Mouse (Mus musculus): ENCODE data around the gene Caln1. TPM values are rescaled to one million over a fixed set of nuclear protein-coding genes. Genes with fewer than 3 reads are reported as not detected.

The Caln1 gene
- 0.38 and 0.49 TPM in 2 replicates for polyA plus RNA-seq (2014; fragmentation: Nextera tagmentation; extraction: Ambion mirVana)

DNA sequence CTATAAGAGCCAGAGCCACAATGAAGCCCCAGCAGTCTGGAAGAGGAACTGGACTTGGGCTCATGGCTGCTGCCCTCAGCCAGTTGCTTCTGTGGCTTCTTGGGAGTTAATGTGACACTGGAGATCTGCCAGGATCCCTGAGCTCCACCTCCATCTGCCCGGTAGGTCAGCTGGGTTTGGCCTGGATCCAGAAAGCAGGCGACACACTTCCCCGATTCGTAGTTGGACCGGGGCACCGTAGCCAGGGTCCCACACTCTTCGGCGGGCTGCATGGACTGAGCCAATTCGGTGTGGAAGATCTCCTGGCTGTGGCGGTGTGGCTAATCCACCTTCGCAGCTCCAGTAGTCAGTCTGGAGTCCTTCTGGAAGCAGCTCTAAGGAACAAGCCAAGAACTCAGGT lies at the start of gene Caln1:
Gene Caln1, plus strand, starts transcription at position 219 of the 400 bp plus-strand sequence.
- Histone ChIP-seq H3K9ac (replicated peaks; ENCODE audit: low read length) (no peak within 1 kb of the TSS), H3K9me3 (replicated peaks; ENCODE audit: control insufficient read depth, low read length) (no peaks in the 10 kb centered on the region), H3K27me3 (ENCODE audit: control insufficient read depth, insufficient read depth, low read length) (no peaks in the 10 kb centered on the region), H3K27ac (replicated peaks; ENCODE audit: low read depth, low read length) (no peak within 1 kb of the TSS), H3K4me1 (ENCODE audit: control insufficient read depth, insufficient read depth, low read length) (no peaks in the 10 kb centered on the region), H3K4me2 (ENCODE audit: low read depth, low read length) (no peak within 1 kb of the TSS), H3K36me3 (replicated peaks; ENCODE audit: control insufficient read depth, insufficient read depth, low read depth, low read length) (no peaks in the 10 kb centered on the region), H3K4me3 (ENCODE audit: low read depth, low read length) (no peak within 1 kb of the TSS)
- ATAC-seq (replicated peaks; ENCODE audit: insufficient number of reproducible peaks, low FRiP score, low TSS enrichment, low read depth) = no peak
- 86% methylated on average over 11 of the region's 11 CpGs for WGBS
- DNase-seq (ENCODE audit: low spot score) = no peak

DNA sequence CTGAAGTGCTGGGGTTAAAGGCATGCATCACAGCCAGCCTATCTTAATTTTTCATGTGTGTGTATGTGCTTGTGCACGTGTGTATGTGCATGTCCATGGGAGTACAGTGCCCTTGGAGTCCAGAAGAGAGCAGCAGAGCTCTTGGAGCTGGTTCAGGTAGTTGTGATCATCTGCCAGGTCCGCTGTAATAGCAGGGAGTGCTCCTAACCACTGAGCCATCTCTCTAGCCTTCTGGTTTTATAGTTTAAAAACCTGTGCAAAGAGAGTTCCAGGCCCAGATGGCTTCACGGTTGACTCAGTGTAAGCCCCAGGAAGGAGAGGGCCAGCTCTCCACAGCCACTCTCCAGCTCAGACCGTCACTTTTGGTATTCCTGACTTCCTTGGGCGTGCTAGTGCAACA lies 49.5 kb upstream of the Caln1 start:
- Histone ChIP-seq H3K4me1 (ENCODE audit: control insufficient read depth, insufficient read depth, low read length) (no peaks in the 10 kb centered on the region), H3K4me2 (ENCODE audit: low read depth, low read length) (no peak overlapping the region), H3K27ac (replicated peaks; ENCODE audit: low read depth, low read length) (no peak overlapping the region), H3K27me3 (ENCODE audit: control insufficient read depth, insufficient read depth, low read length) (no peaks in the 10 kb centered on the region), H3K9ac (replicated peaks; ENCODE audit: low read length) (no peak overlapping the region), H3K36me3 (replicated peaks; ENCODE audit: control insufficient read depth, insufficient read depth, low read depth, low read length) (no peaks in the 10 kb centered on the region), H3K9me3 (replicated peaks; ENCODE audit: control insufficient read depth, low read length) (no peaks in the 10 kb centered on the region; the same call in 1 of the 2 replicates), H3K4me3 (ENCODE audit: low read depth, low read length) (no peak overlapping the region)
- DNase-seq (ENCODE audit: low spot score) (no peak), ATAC-seq (replicated peaks; ENCODE audit: insufficient number of reproducible peaks, low FRiP score, low TSS enrichment, low read depth) (no peak)
- 87% methylated on average over 5 of the region's 5 CpGs for WGBS

DNA sequence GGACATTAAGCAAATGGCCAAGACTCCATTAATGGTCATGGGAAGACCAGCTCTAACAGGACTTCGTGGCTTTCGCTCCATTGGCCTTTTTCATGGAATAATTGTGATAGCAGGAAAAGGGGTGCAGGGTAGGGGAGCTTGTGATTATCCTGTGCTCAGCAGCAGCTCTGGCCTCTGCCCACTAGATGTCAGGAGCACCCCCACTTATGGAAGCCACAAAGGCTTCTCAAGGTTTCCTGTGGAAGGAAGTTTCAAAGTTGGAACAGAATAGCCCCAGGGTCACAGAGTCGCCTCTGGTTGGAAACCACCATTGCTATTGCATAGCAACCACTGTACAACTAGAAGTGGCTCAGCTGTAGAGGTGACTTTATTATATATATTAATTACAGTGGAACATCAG lies 48.8 kb upstream of the Caln1 start:
- Histone ChIP-seq H3K27me3 (ENCODE audit: control insufficient read depth, insufficient read depth, low read length) (no peaks in the 10 kb centered on the region), H3K4me1 (ENCODE audit: control insufficient read depth, insufficient read depth, low read length) (no peaks in the 10 kb centered on the region), H3K9ac (replicated peaks; ENCODE audit: low read length) (no peak overlapping the region), H3K4me3 (ENCODE audit: low read depth, low read length) (no peak overlapping the region), H3K4me2 (ENCODE audit: low read depth, low read length) (no peak overlapping the region), H3K9me3 (replicated peaks; ENCODE audit: control insufficient read depth, low read length) (no peaks in the 10 kb centered on the region; the same call in 1 of the 2 replicates), H3K36me3 (replicated peaks; ENCODE audit: control insufficient read depth, insufficient read depth, low read depth, low read length) (no peaks in the 10 kb centered on the region), H3K27ac (replicated peaks; ENCODE audit: low read depth, low read length) (no peak overlapping the region)
- 74% methylated on average over 3 of the region's 3 CpGs for WGBS
- DNase-seq (ENCODE audit: low spot score) (peak; percentile 50), ATAC-seq (replicated peaks; ENCODE audit: insufficient number of reproducible peaks, low FRiP score, low TSS enrichment, low read depth) (no peak)

DNA sequence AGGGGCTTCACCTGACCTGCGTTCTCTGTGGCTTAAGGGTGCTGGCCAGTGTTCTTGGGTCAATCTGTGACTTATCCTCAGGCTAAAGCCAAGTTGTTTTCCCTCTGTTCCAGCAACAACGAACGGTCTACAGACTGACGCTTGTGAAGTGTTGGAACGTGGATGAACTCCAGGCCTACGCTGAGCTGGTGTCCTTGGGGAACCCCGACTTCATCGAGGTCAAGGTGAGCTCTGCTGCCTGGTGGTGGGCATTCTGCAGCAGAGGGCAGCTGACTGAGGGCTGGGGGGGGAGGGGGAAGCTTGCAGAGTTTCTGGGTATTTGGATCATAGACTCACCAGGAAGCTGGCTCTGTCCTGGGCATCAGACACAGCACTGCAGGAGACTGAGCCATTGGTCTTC lies 43.8 kb upstream of the Caln1 start:
- no peaks in the 10 kb centered on the region; the same call in 1 of the 2 replicates for H3K9me3 ChIP-seq (replicated peaks; ENCODE audit: control insufficient read depth, low read length)
- no peaks in the 10 kb centered on the region for H3K4me1 ChIP-seq (ENCODE audit: control insufficient read depth, insufficient read depth, low read length)
- WGBS = 92% methylated on average over 8 of the region's 8 CpGs
- no peaks in the 10 kb centered on the region for H3K27me3 ChIP-seq (ENCODE audit: control insufficient read depth, insufficient read depth, low read length)
- H3K27ac ChIP-seq (replicated peaks; ENCODE audit: low read depth, low read length) = no peak overlapping the region
- ATAC-seq (replicated peaks; ENCODE audit: insufficient number of reproducible peaks, low FRiP score, low TSS enrichment, low read depth) (no peak), DNase-seq (ENCODE audit: low spot score) (no peak)
- no peak overlapping the region for H3K4me3 ChIP-seq (ENCODE audit: low read depth, low read length)
- H3K4me2 ChIP-seq (ENCODE audit: low read depth, low read length) = no peak overlapping the region
- no peak overlapping the region for H3K9ac ChIP-seq (replicated peaks; ENCODE audit: low read length)
- no peaks in the 10 kb centered on the region for H3K36me3 ChIP-seq (replicated peaks; ENCODE audit: control insufficient read depth, insufficient read depth, low read depth, low read length)

DNA sequence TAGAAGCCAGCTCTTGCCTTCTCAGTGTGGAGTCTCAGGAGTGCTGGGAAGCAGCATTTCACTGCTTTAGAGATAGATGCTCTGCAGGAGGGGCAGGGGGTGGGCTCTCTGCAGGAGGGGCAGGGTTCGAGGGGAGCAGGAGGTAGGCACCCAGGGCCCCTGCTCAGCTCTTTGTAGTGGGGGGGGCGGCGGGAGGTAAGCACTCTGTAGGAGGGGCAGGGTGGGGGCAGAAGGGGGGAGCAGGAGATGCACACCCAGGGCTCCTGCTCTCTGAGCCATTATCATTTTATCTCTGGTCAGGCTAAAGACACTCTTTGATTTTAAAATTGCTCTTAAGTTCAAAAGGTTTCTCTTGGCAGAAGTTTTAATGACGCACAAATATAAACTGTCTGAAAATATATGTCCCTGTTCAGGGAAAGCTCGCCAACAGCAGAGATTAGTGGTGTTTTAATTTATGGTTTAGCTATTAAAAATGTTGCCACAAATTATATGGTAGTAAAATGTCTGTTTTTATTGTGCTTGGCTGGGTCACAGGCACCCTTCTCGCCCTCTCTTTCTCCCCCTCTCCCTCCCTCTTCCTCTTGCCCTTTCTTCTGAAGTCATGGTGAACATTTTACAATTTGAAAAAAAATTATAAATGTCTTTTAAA lies 41.5 kb upstream of the Caln1 start:
- no peaks in the 10 kb centered on the region for H3K36me3 ChIP-seq (replicated peaks; ENCODE audit: control insufficient read depth, insufficient read depth, low read depth, low read length)
- WGBS = 83% methylated on average over 6 of the region's 6 CpGs
- H3K4me2 ChIP-seq (ENCODE audit: low read depth, low read length) = no peak overlapping the region
- H3K27me3 ChIP-seq (ENCODE audit: control insufficient read depth, insufficient read depth, low read length) = no peaks in the 10 kb centered on the region
- ATAC-seq (replicated peaks; ENCODE audit: insufficient number of reproducible peaks, low FRiP score, low TSS enrichment, low read depth) (no peak), DNase-seq (ENCODE audit: low spot score) (no peak)
- no peak overlapping the region for H3K27ac ChIP-seq (replicated peaks; ENCODE audit: low read depth, low read length)
- H3K4me3 ChIP-seq (ENCODE audit: low read depth, low read length) = no peak overlapping the region
- no peak overlapping the region for H3K9ac ChIP-seq (replicated peaks; ENCODE audit: low read length)
- H3K4me1 ChIP-seq (ENCODE audit: control insufficient read depth, insufficient read depth, low read length) = no peaks in the 10 kb centered on the region
- H3K9me3 ChIP-seq (replicated peaks; ENCODE audit: control insufficient read depth, low read length) = no peaks in the 10 kb centered on the region; the same call in 1 of the 2 replicates

DNA sequence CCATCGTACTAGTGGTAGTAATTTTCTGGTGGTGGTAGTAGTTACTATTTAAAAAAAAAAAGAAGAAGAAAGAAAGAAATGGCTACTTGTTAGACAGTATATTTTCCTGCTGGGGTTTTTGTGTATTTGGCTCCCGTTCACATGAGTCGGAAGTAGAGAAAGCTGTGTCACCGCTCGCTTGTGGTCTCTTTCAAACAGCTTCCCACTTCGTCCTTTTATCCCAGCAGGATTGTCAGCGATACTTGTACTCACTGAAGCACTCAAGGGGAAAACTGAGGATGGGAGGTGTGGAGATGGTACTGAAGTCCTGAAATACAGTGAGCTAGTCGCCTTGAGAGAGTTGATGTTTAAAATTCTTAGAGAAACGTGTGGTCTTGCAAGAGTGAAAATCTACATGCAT lies 40.9 kb upstream of the Caln1 start:
- DNase-seq (ENCODE audit: low spot score) = no peak
- Histone ChIP-seq H3K9ac (replicated peaks; ENCODE audit: low read length) (no peak overlapping the region), H3K4me1 (ENCODE audit: control insufficient read depth, insufficient read depth, low read length) (no peaks in the 10 kb centered on the region), H3K27ac (replicated peaks; ENCODE audit: low read depth, low read length) (no peak overlapping the region), H3K4me3 (ENCODE audit: low read depth, low read length) (no peak overlapping the region), H3K27me3 (ENCODE audit: control insufficient read depth, insufficient read depth, low read length) (no peaks in the 10 kb centered on the region), H3K36me3 (replicated peaks; ENCODE audit: control insufficient read depth, insufficient read depth, low read depth, low read length) (no peaks in the 10 kb centered on the region), H3K9me3 (replicated peaks; ENCODE audit: control insufficient read depth, low read length) (no peaks in the 10 kb centered on the region; the same call in 1 of the 2 replicates), H3K4me2 (ENCODE audit: low read depth, low read length) (no peak overlapping the region)
- WGBS = 89% methylated on average over 9 of the region's 9 CpGs
- ATAC-seq (replicated peaks; ENCODE audit: insufficient number of reproducible peaks, low FRiP score, low TSS enrichment, low read depth) = no peak

DNA sequence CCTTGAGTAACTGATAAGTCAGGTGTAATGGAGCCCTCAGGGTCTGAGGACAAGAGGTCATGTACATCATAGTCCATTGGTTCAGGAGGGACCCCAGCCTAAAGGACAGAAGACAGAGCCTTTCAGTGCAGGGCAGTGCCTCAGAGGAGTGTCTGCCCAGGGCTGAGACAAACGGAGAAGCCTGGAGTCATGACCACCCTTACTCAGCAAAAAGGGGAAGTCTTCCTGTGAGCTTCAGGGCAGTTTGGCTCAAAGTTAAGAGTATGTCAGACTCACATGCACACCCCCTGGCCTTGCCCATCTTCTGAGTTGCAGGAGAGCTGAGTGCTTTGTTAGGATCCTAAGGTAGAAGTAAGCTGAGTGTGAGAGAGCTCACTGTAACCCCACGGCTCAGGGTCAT lies 39.4 kb upstream of the Caln1 start:
- 87% methylated on average over 2 of the region's 2 CpGs for WGBS
- Histone ChIP-seq H3K27me3 (ENCODE audit: control insufficient read depth, insufficient read depth, low read length) (no peaks in the 10 kb centered on the region), H3K4me3 (ENCODE audit: low read depth, low read length) (no peak overlapping the region), H3K9me3 (replicated peaks; ENCODE audit: control insufficient read depth, low read length) (no peaks in the 10 kb centered on the region), H3K4me2 (ENCODE audit: low read depth, low read length) (no peak overlapping the region), H3K4me1 (ENCODE audit: control insufficient read depth, insufficient read depth, low read length) (no peaks in the 10 kb centered on the region), H3K27ac (replicated peaks; ENCODE audit: low read depth, low read length) (no peak overlapping the region), H3K36me3 (replicated peaks; ENCODE audit: control insufficient read depth, insufficient read depth, low read depth, low read length) (no peaks in the 10 kb centered on the region), H3K9ac (replicated peaks; ENCODE audit: low read length) (no peak overlapping the region)
- ATAC-seq (replicated peaks; ENCODE audit: insufficient number of reproducible peaks, low FRiP score, low TSS enrichment, low read depth) (no peak), DNase-seq (ENCODE audit: low spot score) (no peak)

DNA sequence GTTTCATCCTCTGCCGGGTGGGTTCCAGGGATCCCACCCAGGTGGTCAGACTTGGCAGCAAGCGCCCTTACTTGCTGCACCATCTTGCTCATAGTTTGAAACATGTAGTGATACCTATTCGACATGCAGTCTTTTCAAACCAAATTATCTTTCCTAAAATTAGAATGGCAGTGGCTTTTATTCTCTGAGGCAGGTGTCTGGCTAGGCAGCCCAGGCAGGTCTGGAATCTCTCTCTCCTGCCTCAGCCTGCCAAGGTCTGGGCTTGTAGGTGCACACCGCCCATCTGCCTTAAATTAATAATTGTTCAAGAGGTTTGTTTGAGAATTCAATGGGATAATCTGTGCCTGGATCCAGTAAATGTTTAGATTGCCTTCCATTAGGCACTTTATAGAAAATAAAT lies 38.5 kb upstream of the Caln1 start:
- Histone ChIP-seq H3K27me3 (ENCODE audit: control insufficient read depth, insufficient read depth, low read length) (no peaks in the 10 kb centered on the region), H3K9me3 (replicated peaks; ENCODE audit: control insufficient read depth, low read length) (no peaks in the 10 kb centered on the region), H3K4me1 (ENCODE audit: control insufficient read depth, insufficient read depth, low read length) (no peaks in the 10 kb centered on the region), H3K4me3 (ENCODE audit: low read depth, low read length) (no peak overlapping the region), H3K9ac (replicated peaks; ENCODE audit: low read length) (no peak overlapping the region), H3K27ac (replicated peaks; ENCODE audit: low read depth, low read length) (no peak overlapping the region), H3K36me3 (replicated peaks; ENCODE audit: control insufficient read depth, insufficient read depth, low read depth, low read length) (peaks cover 4% of the 10 kb centered on the region), H3K4me2 (ENCODE audit: low read depth, low read length) (no peak overlapping the region)
- no peak for DNase-seq (ENCODE audit: low spot score)
- ATAC-seq (replicated peaks; ENCODE audit: insufficient number of reproducible peaks, low FRiP score, low TSS enrichment, low read depth) = no peak
- 89% methylated on average over 4 of the region's 4 CpGs for WGBS

Data from embryonic facial prominence, embryonic 11.5 days (tissue).